Mouse (Mus musculus) kidney, embryonic 16.5 days (tissue): ENCODE measurements around the gene Rfpl4. TPM values are rescaled to one million over a fixed set of nuclear protein-coding genes. Genes with fewer than 3 reads are reported as not detected.

Experiments
- ATAC-seq: fragments of 200-750 bp; cut with Nextera tagmentation; 2 replicates; pipeline ENCODE4 v1.8.0; 2017; ENCODE audit warnings: moderate TSS enrichment; ENCODE audit not compliant: low FRiP score, low TSS enrichment
- H3K27ac ChIP-seq: fragments of 300-500 bp; sonication (generic); 2 replicates; pipeline ENCODE4 v1.5.1; 2014; ENCODE audit warnings: low read length
- H3K27me3 ChIP-seq: fragments of 300-500 bp; sonication (generic); 2 replicates; pipeline ENCODE4 v1.6.1; 2014; ENCODE audit warnings: low read length, control low read depth, mixed read lengths; ENCODE audit not compliant: insufficient read depth
- H3K36me3 ChIP-seq: fragments of 300-500 bp; sonication (generic); 2 replicates; pipeline ENCODE4 v1.6.1; 2014; ENCODE audit warnings: low read length, control low read depth, mixed read lengths; ENCODE audit not compliant: insufficient read depth
- H3K4me1 ChIP-seq: fragments of 300-500 bp; sonication (generic); 2 replicates; pipeline ENCODE4 v1.6.1; 2014; ENCODE audit warnings: low read length, control low read depth, mixed read lengths; ENCODE audit not compliant: insufficient read depth
- H3K4me2 ChIP-seq: fragments of 300-500 bp; sonication (generic); replicated peaks from 2 replicates; pipeline ENCODE4 v1.6.1; 2014; ENCODE audit warnings: low read depth, low read length
- H3K4me3 ChIP-seq: fragments of 300-500 bp; sonication (generic); 2 replicates; pipeline ENCODE4 v1.5.1; 2014; ENCODE audit warnings: mild to moderate bottlenecking, low read length
- H3K9ac ChIP-seq: fragments of 300-500 bp; sonication (generic); replicated peaks from 2 replicates; pipeline ENCODE4 v1.6.1; 2014; ENCODE audit warnings: low read length
- H3K9me3 ChIP-seq: fragments of 300-500 bp; sonication (generic); 2 replicates; pipeline ENCODE4 v1.6.1; 2016; ENCODE audit warnings: low read length, control low read depth
- WGBS: fragments of 180-500 bp; shearing (Covaris S2); extraction: QIAGEN DNeasy Blood & Tissue Kit; methylation state at CpG from one replicate; pipeline ENCODE4 v1.1.7; 2014; 5-methylcytosine and 5-hydroxymethylcytosine counted together
- microRNA-seq: library from miRNA; unstranded; fragments of <30 nt; microRNA quantifications from one replicate; pipeline ENCODE4, GENCODE M21; 2016
- polyA plus RNA-seq: library from polyadenylated mRNA; unstranded; fragments of >200 nt; fragmentation: Nextera tagmentation; extraction: Ambion mirVana; gene quantifications from 2 replicates; pipeline ENCODE4 v1.2.1, GENCODE M21; 2015

Rfpl4 gene
- polyA plus RNA-seq, 1 experiment from 2014 or later = not detected

GRCm38 (mm10) chr7:5062360-5063001, 54.3 kb downstream of the Rfpl4 start:
- H3K4me1 ChIP-seq = peaks cover 35% of the 10 kb centered on the region
- peak; percentile 32; the same call in 1 of the 2 replicates for ATAC-seq
- peak overlapping the region; percentile 96 for H3K4me2 ChIP-seq
- peak overlapping the region; percentile 95 for H3K27ac ChIP-seq
- peaks cover 4% of the 10 kb centered on the region; the same call in 1 of the 2 replicates for H3K27me3 ChIP-seq
- H3K9ac ChIP-seq = peak overlapping the region; percentile 98
- no peaks in the 10 kb centered on the region for H3K9me3 ChIP-seq
- H3K36me3 ChIP-seq = peaks cover 13% of the 10 kb centered on the region; the same call in 1 of the 2 replicates
- peak overlapping the region; percentile 79 for H3K4me3 ChIP-seq
- WGBS = under 1% methylated on average over 51 of the region's 51 CpGs

GRCm38 (mm10) chr7:5061774-5062359, 54.9 kb downstream of the Rfpl4 start, which contains the start of gene U2af2:
U2af2 (plus strand) TSS chr7:5062143.
- Histone ChIP-seq H3K27me3 (peaks cover 8% of the 10 kb centered on the region; the same call in 1 of the 2 replicates), H3K4me2 (peak within 1 kb of the TSS; percentile 96), H3K9ac (peak within 1 kb of the TSS; percentile 98), H3K27ac (peak within 1 kb of the TSS; percentile 100), H3K9me3 (no peaks in the 10 kb centered on the region), H3K4me3 (peak within 1 kb of the TSS; percentile 79), H3K4me1 (peaks cover 41% of the 10 kb centered on the region), H3K36me3 (peaks cover 7% of the 10 kb centered on the region; the same call in 1 of the 2 replicates)
- WGBS = under 1% methylated on average over 57 of the region's 65 CpGs
- peak; percentile 83 for ATAC-seq

GRCm38 (mm10) chr7:5060944-5061773, 55.6 kb downstream of the Rfpl4 start:
- H3K27me3 ChIP-seq = peaks cover 13% of the 10 kb centered on the region
- peak; percentile 88 for ATAC-seq
- peak overlapping the region; percentile 96 for H3K4me2 ChIP-seq
- no peaks in the 10 kb centered on the region for H3K9me3 ChIP-seq
- peaks cover under 1% of the 10 kb centered on the region; the same call in 1 of the 2 replicates for H3K36me3 ChIP-seq
- H3K4me3 ChIP-seq = peak overlapping the region; percentile 79
- peak overlapping the region; percentile 100 for H3K27ac ChIP-seq
- H3K9ac ChIP-seq = peak overlapping the region; percentile 98
- peaks cover 43% of the 10 kb centered on the region for H3K4me1 ChIP-seq
- under 1% methylated on average over 60 of the region's 60 CpGs for WGBS

- Histone ChIP-seq H3K27me3 (peaks cover 21% of the 10 kb centered on the region), H3K4me3 (peak overlapping the region; percentile 79), H3K9me3 (no peaks in the 10 kb centered on the region), H3K9ac (peak overlapping the region; percentile 98), H3K27ac (peak overlapping the region; percentile 100), H3K36me3 (no peaks in the 10 kb centered on the region), H3K4me1 (peaks cover 39% of the 10 kb centered on the region), H3K4me2 (peak overlapping the region; percentile 96)
- ATAC-seq = peak; percentile 5; the same call in 1 of the 2 replicates
- 1% methylated on average over 27 of the region's 27 CpGs for WGBS
These were observed 56.5 kb downstream of the Rfpl4 start for GRCm38 (mm10) chr7:5060239-5060731.

Small RNA genes lying within 50 kb of the gene (microRNA-seq; reads per million reads assigned to microRNA genes)
- not detected for gene Gm26217

Other genes with a start within 250 kb of the Rfpl4 start
- gene Isoc2b, start 246.7 kb downstream of the Rfpl4 start, polyA plus RNA-seq = 9.2 and 9.7 TPM in 2 replicates
- 1.2 and 1.4 TPM in 2 replicates for gene Isoc2a, start 239.8 kb downstream of the Rfpl4 start, polyA plus RNA-seq
- not detected in 2 replicates for gene Gm36210, start 210.4 kb downstream of the Rfpl4 start, polyA plus RNA-seq
- gene Zfp628, start 201.7 kb downstream of the Rfpl4 start, polyA plus RNA-seq = 3.6 and 4.2 TPM in 2 replicates
- 5.8 and 6.2 TPM in 2 replicates for gene Nat14, start 194.9 kb downstream of the Rfpl4 start, polyA plus RNA-seq
- gene Ssc5d, start 191.2 kb downstream of the Rfpl4 start, polyA plus RNA-seq = 2.3 and 2.8 TPM in 2 replicates
- 0.26 and 0.41 TPM in 2 replicates for gene Sbk2, start 152.5 kb downstream of the Rfpl4 start, polyA plus RNA-seq
- not detected in 2 replicates for gene Sbk3, start 145.8 kb downstream of the Rfpl4 start, polyA plus RNA-seq
- 31.3 and 40.5 TPM in 2 replicates for gene Zfp579, start 120.8 kb downstream of the Rfpl4 start, polyA plus RNA-seq
- 14.4 and 15.2 TPM in 2 replicates for gene Zfp524, start 102.5 kb downstream of the Rfpl4 start, polyA plus RNA-seq
- gene Fiz1, start 102.3 kb downstream of the Rfpl4 start, polyA plus RNA-seq = 41.9 and 44.2 TPM in 2 replicates
- 1.7 and 1.9 TPM in 2 replicates for gene Gm44973, start 101.5 kb downstream of the Rfpl4 start, polyA plus RNA-seq
- 6.6 and 7.6 TPM in 2 replicates for gene Zfp865, start 96.6 kb downstream of the Rfpl4 start, polyA plus RNA-seq
- 27.1 and 30.3 TPM in 2 replicates for gene Ccdc106, start 96.4 kb downstream of the Rfpl4 start, polyA plus RNA-seq
- 1.3 TPM in 1 of 2 replicates, not detected in the other for gene 4632433K11Rik, start 82.8 kb downstream of the Rfpl4 start, polyA plus RNA-seq
- gene Zfp784, start 78.5 kb downstream of the Rfpl4 start, polyA plus RNA-seq = 8.1 and 8.2 TPM in 2 replicates
- 35.0 and 44.0 TPM in 2 replicates for gene Zfp580, start 65.4 kb downstream of the Rfpl4 start, polyA plus RNA-seq
- 136 and 139 TPM in 2 replicates for gene U2af2, start 54.8 kb downstream of the Rfpl4 start, polyA plus RNA-seq
- 64.9 and 66.6 TPM in 2 replicates for gene Epn1, start 36.7 kb downstream of the Rfpl4 start, polyA plus RNA-seq
- gene Rasl2-9, start 9.0 kb upstream of the Rfpl4 start, polyA plus RNA-seq = 0.23 and 0.69 TPM in 2 replicates
- not detected in 2 replicates for gene Vmn1r55, start 32.7 kb upstream of the Rfpl4 start, polyA plus RNA-seq
- not detected in 2 replicates for gene Vmn1r56, start 79.8 kb upstream of the Rfpl4 start, polyA plus RNA-seq
- not detected in 2 replicates for gene Vmn1r57, start 101.5 kb upstream of the Rfpl4 start, polyA plus RNA-seq
- gene Gm5065, start 233.6 kb upstream of the Rfpl4 start, polyA plus RNA-seq = not detected in 2 replicates
- gene Nlrp2, start 234.1 kb upstream of the Rfpl4 start, polyA plus RNA-seq = not detected in 2 replicates